ENCODE assay signal across 7 mouse cellular contexts in genomic region chr12:108178331-108179245, GRCm38 (mm10). TPM values are rescaled to one million over a fixed set of nuclear protein-coding genes. Genes with fewer than 3 reads are reported as not detected.
DNase-seq lines count a peak whose midpoint lies in the region; ATAC-seq and TF ChIP-seq lines count a peak whose summit lies in the region.

No protein-coding gene starts in this region.

- H3K27ac ChIP-seq in small intestine, adult 2 months (ENCODE audit: insufficient read depth, low read depth, low read length), result peak overlapping the region; percentile 95

- H3K4me1 ChIP-seq in small intestine, adult 2 months (ENCODE audit: control insufficient read depth, insufficient read depth, insufficient read length, low read length), result peaks cover 13% of the 10 kb centered on the region

- peak; percentile 64 for ATAC-seq in megakaryocyte-erythroid progenitor cell, adult 5-6 weeks (replicated peaks; ENCODE audit: low FRiP score, low TSS enrichment, poor library complexity, severe bottlenecking)

- no peaks in the 10 kb centered on the region for H3K27me3 ChIP-seq in small intestine, adult 2 months (ENCODE audit: control insufficient read depth, insufficient read depth, low read length)

- H3K4me3 ChIP-seq in small intestine, adult 2 months (ENCODE audit: low read depth, low read length), result peak overlapping the region; percentile 83

- WGBS in small intestine, adult 2 months, result under 1% methylated on average over 83 of the region's 103 CpGs

- peak; percentile 38; the same call in 1 of the 2 replicates for TF ChIP-seq POLR2A in small intestine, adult 2 months (IDR thresholded peaks at IDR 0.05; ENCODE audit: low read depth, low read length)

- DNase-seq in adipocyte (ENCODE audit: low spot score), result peak; percentile 37
- DNase-seq in cerebellum, postnatal 10 days, result peak; percentile 75
- DNase-seq in frontal cortex, postnatal 36 days (ENCODE audit: low spot score in 2 of 2), result peak; percentile 72 to 77
- peak; percentile 71 for DNase-seq in induced T-regulatory cell, adult 2 months (ENCODE audit: low read depth)
- DNase-seq in left cerebral cortex, postnatal 25 days (ENCODE audit: low spot score in 2 of 2), result peak; percentile 67 to 76

- no peak for TF ChIP-seq CTCF in small intestine, adult 2 months (IDR thresholded peaks at IDR 0.05; ENCODE audit: extremely low read depth, insufficient read length, insufficient replicate concordance, low read depth, low read length)

- peaks cover 5% of the 10 kb centered on the region; the same call in 1 of the 2 replicates for H3K36me3 ChIP-seq in small intestine, adult 2 months (ENCODE audit: control insufficient read depth, insufficient read depth, low read length)

- intact Hi-C loops in left cerebral cortex, postnatal 25 days (cut with DNase I), result no loop called here

RNA-seq across cellular contexts. Expression of gene Setd3, which starts 0.5 kb away (rescaled TPM):
- 100 to 1,000 TPM; 151 to 157 TPM for total RNA-seq in left cerebral cortex, postnatal 25 days (2021)
- 58.0 and 66.0 TPM in 2 replicates for total RNA-seq in megakaryocyte-erythroid progenitor cell, adult 5-6 weeks (2014; fragmentation: Nextera tagmentation)
- total RNA-seq in megakaryocyte-erythroid progenitor cell, adult 5-6 weeks (2017), result 83.4 and 118 TPM in 2 replicates
- 4.2 and 8.9 TPM in 2 replicates for polyA plus RNA-seq in small intestine, adult 2 months (2012; rRNA removed)

RNA-seq across cellular contexts. Expression of gene Ccnk, which starts 0.8 kb away (rescaled TPM):
- 10 to 100 TPM; 28.8 to 29.6 TPM for total RNA-seq in left cerebral cortex, postnatal 25 days (2021)
- total RNA-seq in megakaryocyte-erythroid progenitor cell, adult 5-6 weeks (2014; fragmentation: Nextera tagmentation), result 75.0 and 84.0 TPM in 2 replicates
- 7.8 and 24.5 TPM in 2 replicates for total RNA-seq in megakaryocyte-erythroid progenitor cell, adult 5-6 weeks (2017)
- polyA plus RNA-seq in small intestine, adult 2 months (2012; rRNA removed), result 4.8 and 11.4 TPM in 2 replicates

Comparison
In these comparisons a context has a peak if more than half of its experiments do, and no peak if none do; other contexts are left out.
1. Peak in every context shown above with its lines: DNase-seq, ATAC-seq, H3K4me3 ChIP-seq and H3K27ac ChIP-seq.